Mouse (Mus musculus) megakaryocyte, embryonic 14.5 days (primary cell): ENCODE measurements around the gene Erg.

ENCODE experiments used
- FLI1 ChIP-seq: IDR thresholded peaks from 2 replicates; pipeline ENCODE4 v1.6.1; 2012; ENCODE audit warnings: low read length, inconsistent platforms, mixed read lengths
- GATA1 ChIP-seq: IDR thresholded peaks from 3 replicates; pipeline ENCODE4 v1.6.1; 2012; ENCODE audit warnings: mixed read lengths, low read length, inconsistent platforms, borderline replicate concordance

DNA sequence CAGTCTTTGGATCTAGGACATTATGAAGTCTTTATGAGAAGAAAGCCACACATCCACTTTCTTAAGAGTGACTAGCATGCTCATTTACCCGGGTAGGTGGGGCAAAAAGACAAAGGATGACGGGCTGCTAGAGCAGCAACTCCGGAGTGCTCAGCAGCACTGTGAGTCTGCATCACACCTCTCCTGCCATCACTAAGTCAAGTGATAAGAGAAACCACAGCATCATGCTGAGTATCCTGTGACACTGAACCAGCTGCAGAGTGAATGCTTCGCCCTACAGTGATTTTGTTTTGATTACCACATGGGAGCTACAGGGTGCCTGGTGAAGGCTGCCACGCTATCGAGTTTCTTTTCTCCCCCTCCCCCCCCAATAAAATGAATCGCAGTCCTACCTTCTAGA, 145.2 kb downstream of the Erg start:
- TF ChIP-seq GATA1 (no peak), FLI1 (no peak)
